Mouse (Mus musculus): ENCODE results near the gene Tmem130.

DNA sequence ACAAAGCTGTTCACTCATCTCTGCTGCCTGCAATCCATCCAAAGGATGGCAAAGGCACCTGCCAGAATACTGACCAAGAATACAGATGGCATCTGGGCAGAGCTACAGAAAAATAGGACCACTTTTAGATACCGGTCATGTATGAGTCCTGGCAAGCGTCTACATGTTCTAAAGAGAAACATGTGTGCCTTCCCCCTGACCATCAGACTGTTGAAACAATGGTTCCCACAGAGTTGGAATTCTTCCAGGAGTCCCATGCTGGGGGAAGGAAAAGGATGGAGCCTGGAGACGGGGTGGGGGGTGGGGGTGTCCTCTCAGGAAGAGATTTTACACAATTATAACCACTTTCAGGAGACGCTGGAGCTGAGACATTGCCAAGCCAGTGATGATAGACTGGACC is 73.2 kb downstream of the Tmem130 start:
- TF ChIP-seq GATA1 (IDR thresholded peaks at IDR 0.05; ENCODE audit: borderline replicate concordance, low read length) (no peak), FLI1 (IDR thresholded peaks at IDR 0.05; ENCODE audit: low read length) (no peak)
